Mouse (Mus musculus) small intestine, adult 2 months (tissue): Measurements from ENCODE around the gene Myh7.

ENCODE experiments used
- CTCF ChIP-seq: fragments of 200-500 bp; IDR thresholded peaks from 2 replicates; pipeline ENCODE4 v1.5.1; 2012; ENCODE audit warnings: low read depth, mild to moderate bottlenecking, control low read depth, inconsistent platforms, low read length, moderate library complexity, mixed read lengths; ENCODE audit not compliant: insufficient replicate concordance, insufficient read length; ENCODE audit errors: extremely low read depth
- POLR2A ChIP-seq: fragments of 200-500 bp; IDR thresholded peaks from 2 replicates; pipeline ENCODE4 v1.6.1; 2012; ENCODE audit warnings: low read depth, mild to moderate bottlenecking, control low read depth, inconsistent platforms, low read length, moderate library complexity

GRCm38 (mm10) chr14:55002687-55003120 lies 8.3 kb upstream of the Myh7 start:
- no peak for TF ChIP-seq CTCF
- TF ChIP-seq POLR2A, result no peak
